Comparison of ENCODE assay signal across 25 mouse cellular contexts in genomic region chr2:119516811-119517210, GRCm38 (mm10). TPM values are rescaled to one million over a fixed set of nuclear protein-coding genes. Genes with fewer than 3 reads are reported as not detected.
A peak's percentile ranks its signal among the peaks of the same experiment; 100 is the strongest.
DNase-seq lines count a peak whose midpoint lies in the region; TF ChIP-seq lines count a peak whose summit lies in the region.
"Had no signal": no experiment of that assay in that cellular context is flagged by ENCODE, and none has a peak within 500 bp of the region (broad histone marks: within the 10 kb centered on the region; RNA-seq: fewer than 3 reads in every experiment).

No protein-coding gene starts in this region.

- dilution Hi-C loops in CH12.LX (cut with MboI; ENCODE audit: extremely low pct_ligation_motif_present, extremely low pct_unique_long_range_greater_than_20kb, low sequenced_read_pairs), result no loop called here

- H3K4me2 ChIP-seq in CH12.LX (ENCODE audit: insufficient read depth, low read depth, poor library complexity, severe bottlenecking), result no peak overlapping the region; the same call in 1 of the 2 replicates
- H3K4me2 ChIP-seq: embryonic facial prominence, embryonic 12.5 days; embryonic facial prominence, embryonic 15.5 days; forebrain, embryonic 13.5 days; heart, embryonic 12.5 days; heart, embryonic 15.5 days; hindbrain, embryonic 13.5 days had no signal

- 71% methylated on average over 5 of the region's 5 CpGs for WGBS in forebrain, embryonic 10.5 days

- no peak for TF ChIP-seq RAD21 in CH12.LX (IDR thresholded peaks at IDR 0.05; ENCODE audit: low read depth, low read length)

- no peak for TF ChIP-seq EP300 in CH12.LX (IDR thresholded peaks at IDR 0.05; ENCODE audit: low read length)

- in situ Hi-C loops in CH12.LX (cut with MboI; ENCODE audit: low pct_ligation_motif_present, low pct_unique_long_range_greater_than_20kb, low sequenced_read_pairs), result no loop called here

- no peaks in the 10 kb centered on the region for H3K79me2 ChIP-seq in CH12.LX (replicated peaks; ENCODE audit: control insufficient read depth, extremely low read depth, insufficient read depth, poor library complexity, severe bottlenecking)

- H3K4me1 ChIP-seq in CH12.LX (ENCODE audit: control insufficient read depth in 1 of 2, insufficient read depth in 2 of 2), result peaks cover 0 to 20% of the 10 kb centered on the region in 2 experiments; a peak in 2 of 4 replicates
- no peaks in the 10 kb centered on the region for H3K4me1 ChIP-seq in forebrain, embryonic 10.5 days
- H3K4me1 ChIP-seq: embryonic facial prominence, embryonic 12.5 days; embryonic facial prominence, embryonic 15.5 days; forebrain, embryonic 13.5 days; heart, embryonic 12.5 days; heart, embryonic 15.5 days; hindbrain, embryonic 10.5 days; hindbrain, embryonic 13.5 days had no signal

- H3K9ac ChIP-seq in CH12.LX (ENCODE audit: insufficient read depth, low read depth), result no peak overlapping the region; the same call in 1 of the 2 replicates
- H3K9ac ChIP-seq: embryonic facial prominence, embryonic 12.5 days; embryonic facial prominence, embryonic 15.5 days; forebrain, embryonic 13.5 days; forebrain, postnatal 0 days; heart, embryonic 12.5 days; heart, embryonic 15.5 days; hindbrain, embryonic 13.5 days had no signal

- DNase-seq in spleen, postnatal 36 days (ENCODE audit: low spot score in 2 of 2), result peak; percentile 16 to 34
- DNase-seq in spleen, postnatal 14 days (ENCODE audit: low spot score in 2 of 2), result no peak
- peak; percentile 29 for DNase-seq in CH12.LX (ENCODE audit: extremely low read depth)
- DNase-seq in splenic B cell, adult 2 months (ENCODE audit: low read depth, low spot score), result peak; percentile 69
- no peak for DNase-seq in forebrain, embryonic 10.5 days (ENCODE audit: extremely low spot score, low spot score)
- no peak for DNase-seq in layer of hippocampus, postnatal 25 days (ENCODE audit: extremely low spot score in 1 of 2, low spot score in 1 of 2)
- DNase-seq: adrenal gland, adult 2 months; adrenal gland, postnatal 14 days; cerebellum, adult 11 months; cerebellum, adult 2 months; cerebellum, adult 9-11 months; cerebellum, postnatal 25 days; forebrain, postnatal 0 days; gastrocnemius, adult 2 months; gastrocnemius, postnatal 14 days; heart, adult 18-20 months; heart, postnatal 36 days had no signal

- no peaks in the 10 kb centered on the region for H3K9me3 ChIP-seq in CH12.LX (replicated peaks; ENCODE audit: low read length)
- no peaks in the 10 kb centered on the region for H3K9me3 ChIP-seq in forebrain, embryonic 10.5 days
- H3K9me3 ChIP-seq: embryonic facial prominence, embryonic 12.5 days; embryonic facial prominence, embryonic 15.5 days; forebrain, embryonic 13.5 days; heart, embryonic 12.5 days; heart, embryonic 15.5 days; hindbrain, embryonic 10.5 days; hindbrain, embryonic 13.5 days had no signal

- H3K27ac ChIP-seq in CH12.LX (ENCODE audit: insufficient read depth, low read depth), result no peak overlapping the region
- no peak overlapping the region for H3K27ac ChIP-seq in forebrain, embryonic 10.5 days
- H3K27ac ChIP-seq: embryonic facial prominence, embryonic 12.5 days; embryonic facial prominence, embryonic 15.5 days; forebrain, embryonic 13.5 days; gastrocnemius, adult 2 months; heart, embryonic 15.5 days; hindbrain, embryonic 10.5 days; hindbrain, embryonic 13.5 days had no signal

- no peaks in the 10 kb centered on the region for H3K27me3 ChIP-seq in CH12.LX (replicated peaks)
- H3K27me3 ChIP-seq in splenic B cell, adult 2 months (ENCODE audit: control insufficient read depth, insufficient read depth, low read length, poor library complexity, severe bottlenecking), result no peaks in the 10 kb centered on the region
- H3K27me3 ChIP-seq in forebrain, embryonic 10.5 days (ENCODE audit: poor library complexity, severe bottlenecking), result no peaks in the 10 kb centered on the region
- H3K27me3 ChIP-seq: embryonic facial prominence, embryonic 12.5 days; embryonic facial prominence, embryonic 15.5 days; forebrain, embryonic 13.5 days; heart, embryonic 12.5 days; heart, embryonic 15.5 days; hindbrain, embryonic 13.5 days had no signal

- no peak for TF ChIP-seq POLR2A in CH12.LX (IDR thresholded peaks at IDR 0.05; ENCODE audit: low read depth, low read length)

- no peak overlapping the region for H3K4me3 ChIP-seq in CH12.LX (replicated peaks in 1 of 3; ENCODE audit: low read depth in 2 of 3, low read length in 2 of 3, poor library complexity in 1 of 3)
- H3K4me3 ChIP-seq in forebrain, embryonic 10.5 days, result no peak overlapping the region
- H3K4me3 ChIP-seq: embryonic facial prominence, embryonic 12.5 days; embryonic facial prominence, embryonic 15.5 days; erythroblast, embryonic 14.5 days; forebrain, embryonic 13.5 days; gastrocnemius, adult 2 months; heart, embryonic 12.5 days; heart, embryonic 15.5 days; hindbrain, embryonic 10.5 days; hindbrain, embryonic 13.5 days had no signal

- TF ChIP-seq CTCF in CH12.LX (conservative IDR thresholded peaks at IDR 0.05 in 1 of 2, IDR thresholded peaks at IDR 0.05 in 1 of 2; ENCODE audit: low read depth in 2 of 2, low read length in 2 of 2), result no peak

- no peaks in the 10 kb centered on the region for H3K36me3 ChIP-seq in CH12.LX (replicated peaks in 1 of 2; ENCODE audit: control insufficient read depth in 1 of 2, insufficient read depth in 1 of 2, low read length in 1 of 2)
- no peaks in the 10 kb centered on the region for H3K36me3 ChIP-seq in splenic B cell, adult 2 months (ENCODE audit: control insufficient read depth, insufficient read depth, low read length, poor library complexity, severe bottlenecking)
- H3K36me3 ChIP-seq in forebrain, embryonic 10.5 days (replicated peaks), result no peaks in the 10 kb centered on the region
- H3K36me3 ChIP-seq: embryonic facial prominence, embryonic 12.5 days; embryonic facial prominence, embryonic 15.5 days; heart, embryonic 12.5 days; heart, embryonic 15.5 days; hindbrain, embryonic 10.5 days; hindbrain, embryonic 13.5 days had no signal

TF ChIP-seq in CH12.LX, 34 proteins besides CTCF, POLR2A, EP300 and RAD21:
- TF ChIP-seq NRF1 (IDR thresholded peaks at IDR 0.05; ENCODE audit: low read depth, low read length) (no peak), IRF4 (IDR thresholded peaks at IDR 0.05; ENCODE audit: low read depth, low read length) (0 out of 2 replicates have a peak, but pooled peaks have one; percentile 12)

RNA-seq across cellular contexts. Expression of gene Exd1, which starts 30.6 kb away (rescaled TPM):
- total RNA-seq in CH12.LX (2012; rRNA removed) (0.08 and 0.25 TPM in 2 replicates), CH12.LX (2014; rRNA removed) (0.14 and 0.17 TPM in 2 replicates)
- 0.14 and 0.39 TPM in 2 replicates for polyA plus RNA-seq in CH12.LX (2012; ENCODE audit: insufficient read length, low read depth)
- 0.73 and 0.82 TPM in 2 replicates for polyA plus RNA-seq in forebrain, embryonic 10.5 days (2016; fragmentation: Nextera tagmentation; extraction: Ambion mirVana)
- total RNA-seq in layer of hippocampus, postnatal 25 days (2021), result under 1 TPM; 0.49 to 0.96 TPM
- polyA plus RNA-seq: erythroblast, embryonic 14.5 days had no signal

RNA-seq across cellular contexts. Expression of gene Chp1, which starts 30.7 kb away (rescaled TPM):
- total RNA-seq in CH12.LX (2012; rRNA removed), result 28.7 and 29.9 TPM in 2 replicates
- 55.9 and 62.1 TPM in 2 replicates for total RNA-seq in CH12.LX (2014; rRNA removed)
- 41.5 and 47.9 TPM in 2 replicates for polyA plus RNA-seq in CH12.LX (2012; ENCODE audit: insufficient read length, low read depth)
- 50.6 and 51.5 TPM in 2 replicates for polyA plus RNA-seq in forebrain, embryonic 10.5 days (2016; fragmentation: Nextera tagmentation; extraction: Ambion mirVana)
- 100 to 1,000 TPM; 142 to 159 TPM for total RNA-seq in layer of hippocampus, postnatal 25 days (2021)

RNA-seq across cellular contexts. Expression of gene Ino80, which starts 39.3 kb away (rescaled TPM):
- total RNA-seq in CH12.LX (2012; rRNA removed) (11.4 and 13.5 TPM in 2 replicates), CH12.LX (2014; rRNA removed) (10.6 and 10.9 TPM in 2 replicates)
- polyA plus RNA-seq in CH12.LX (2012; ENCODE audit: insufficient read length, low read depth), result 17.8 TPM in 2 replicates
- polyA plus RNA-seq in forebrain, embryonic 10.5 days (2016; fragmentation: Nextera tagmentation; extraction: Ambion mirVana), result 4.1 and 4.6 TPM in 2 replicates
- total RNA-seq in layer of hippocampus, postnatal 25 days (2021), result 10 to 100 TPM; 16.0 to 19.1 TPM

Comparison
In these comparisons a context has a peak if more than half of its experiments do, and no peak if none do; other contexts are left out.
1. DNase-seq: peak in spleen, postnatal 36 days (2 of 2), CH12.LX (single experiment) and splenic B cell, adult 2 months (single experiment); none in spleen, postnatal 14 days (0 of 2), forebrain, embryonic 10.5 days (single experiment) and layer of hippocampus, postnatal 25 days (0 of 2).